Mouse (Mus musculus) T-helper 1 cell (primary cell): ENCODE data around the gene Tk1.
"Not testable (repeated sequence)": the region's sequence is repeated elsewhere in the genome, so short reads cannot be mapped to it uniquely, and the experiment has no call there.

Source experiments
- in situ Hi-C: fragments of 300-600 bp; cut with MboI, MseI; formaldehyde crosslinking; loops from one replicate; pipeline ENCODE4 v1.15.1; 2025; ENCODE audit warnings: high pct_unique_total_duplicates

The Tk1 gene

GRCm38 (mm10) chr11:117823411-117823810, 2.5 kb downstream of the Tk1 start:
- in situ Hi-C loops: loop anchor here (5.0 kb wide), 1 partner anchor 116 kb away; no protein-coding TSS in a partner anchor

GRCm38 (mm10) chr11:117822728-117823241, 3.1 kb downstream of the Tk1 start:
- in situ Hi-C loops: loop anchor here (5.0 kb wide), 1 partner anchor 115 kb away; no protein-coding TSS in a partner anchor

DNA sequence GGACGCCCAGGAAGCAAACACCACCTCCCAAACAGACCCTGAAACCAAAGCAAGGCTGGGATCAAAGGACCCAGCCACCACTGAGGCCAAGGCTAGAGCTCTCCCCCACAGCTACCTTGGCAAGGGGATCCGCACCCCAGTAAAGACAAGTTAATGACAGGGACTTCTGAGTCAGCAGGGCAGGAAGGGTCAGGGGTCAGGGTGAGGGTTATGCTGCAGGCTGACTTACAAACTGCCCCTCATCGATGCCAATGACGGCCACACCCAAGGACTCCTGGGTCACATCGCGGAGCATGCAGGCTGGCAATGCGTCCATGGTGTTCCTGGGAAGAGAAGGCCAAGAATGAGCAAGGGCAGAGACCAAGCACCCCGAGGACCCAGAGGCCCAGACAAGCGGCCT, 4.0 kb downstream of the Tk1 start:
- in situ Hi-C loops: loop anchor here (5.0 kb wide), 1 partner anchor 115 kb away; no protein-coding TSS in a partner anchor

DNA sequence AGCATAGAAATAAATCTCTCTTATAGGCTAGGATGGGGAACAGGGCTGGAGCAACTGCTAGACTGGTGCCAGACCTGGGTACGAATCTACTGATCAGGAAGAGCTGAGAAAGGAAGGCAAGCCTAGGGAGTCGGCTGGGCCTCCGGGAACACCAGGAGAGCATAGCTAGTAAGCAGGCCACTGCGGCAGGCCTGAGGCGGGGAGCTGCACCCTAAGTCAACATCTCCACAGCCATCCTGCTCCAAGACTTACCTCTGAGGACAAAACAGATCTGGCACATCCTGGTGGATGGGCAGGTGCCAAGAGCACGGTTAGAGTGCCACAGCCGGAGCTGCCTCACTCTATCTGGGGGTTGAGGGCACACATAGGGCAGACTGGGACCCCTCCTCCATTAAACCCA, 5.7 kb downstream of the Tk1 start:
- in situ Hi-C loops: loop anchor here (5.0 kb wide), 1 partner anchor 113 kb away; no protein-coding TSS in a partner anchor

GRCm38 (mm10) chr11:117819095-117819494, 6.8 kb downstream of the Tk1 start:
- in situ Hi-C loops: no loop called here

- in situ Hi-C loops: no loop called here
These were observed 9.4 kb downstream of the Tk1 start for GRCm38 (mm10) chr11:117816389-117816996.

DNA sequence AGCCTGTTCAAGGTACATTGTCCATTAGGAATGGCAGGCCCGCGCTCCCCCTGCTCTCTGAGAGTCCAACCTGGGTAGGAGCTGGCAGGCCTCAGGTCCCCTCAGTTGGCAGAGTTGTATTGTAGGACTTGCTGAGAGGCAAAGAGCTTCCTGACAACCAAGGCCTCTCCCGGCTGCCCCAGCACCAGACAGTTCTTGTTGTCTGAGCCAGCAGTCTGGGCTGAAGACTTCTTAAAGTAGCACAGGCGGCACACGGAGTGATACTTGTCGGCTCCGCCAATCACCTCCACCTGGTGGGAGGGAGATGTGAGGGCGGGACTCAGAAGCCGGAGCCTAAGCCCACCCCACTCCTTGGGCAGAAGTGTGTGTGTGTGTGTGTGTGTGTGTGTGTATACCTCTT, 10.0 kb downstream of the Tk1 start:
- in situ Hi-C loops: not testable (repeated sequence)

GRCm38 (mm10) chr11:117814704-117815366, 11.1 kb downstream of the Tk1 start:
- in situ Hi-C loops: no loop called here

GRCm38 (mm10) chr11:117813867-117814266, 12.0 kb downstream of the Tk1 start:
- in situ Hi-C loops: no loop called here

DNA sequence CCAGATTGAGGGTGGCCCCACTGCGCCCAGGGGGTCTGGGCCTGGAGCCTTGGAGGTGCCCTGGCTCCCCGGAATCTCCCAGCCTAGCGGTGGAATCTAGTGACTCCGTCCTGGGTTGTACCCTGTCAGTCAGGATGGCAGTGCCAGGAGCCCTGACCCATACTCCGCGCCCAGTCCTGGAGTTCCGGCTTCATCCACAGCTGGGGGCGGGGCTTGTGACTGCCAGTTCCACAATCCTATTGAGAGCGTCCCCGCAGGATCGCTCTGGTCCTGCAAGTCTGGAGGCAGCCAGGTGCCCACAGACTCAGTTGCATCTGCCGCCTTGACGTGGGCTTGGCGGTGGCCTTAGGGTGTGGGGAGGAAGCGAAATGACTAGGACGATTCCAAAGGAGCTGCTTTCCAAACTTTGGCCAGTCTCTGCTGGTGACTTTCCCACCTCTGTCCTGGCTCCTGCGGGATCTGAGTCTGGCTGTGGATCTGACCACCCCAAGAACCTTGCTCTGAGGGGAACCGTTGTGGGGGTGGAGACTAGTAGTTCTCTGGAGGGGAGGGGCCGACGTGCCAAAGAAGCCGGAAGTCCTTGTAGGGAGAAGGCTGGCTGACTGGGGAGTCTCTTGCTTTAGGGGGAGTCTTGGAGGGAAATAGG, 15.4 kb downstream of the Tk1 start:
- in situ Hi-C loops: no loop called here

DNA sequence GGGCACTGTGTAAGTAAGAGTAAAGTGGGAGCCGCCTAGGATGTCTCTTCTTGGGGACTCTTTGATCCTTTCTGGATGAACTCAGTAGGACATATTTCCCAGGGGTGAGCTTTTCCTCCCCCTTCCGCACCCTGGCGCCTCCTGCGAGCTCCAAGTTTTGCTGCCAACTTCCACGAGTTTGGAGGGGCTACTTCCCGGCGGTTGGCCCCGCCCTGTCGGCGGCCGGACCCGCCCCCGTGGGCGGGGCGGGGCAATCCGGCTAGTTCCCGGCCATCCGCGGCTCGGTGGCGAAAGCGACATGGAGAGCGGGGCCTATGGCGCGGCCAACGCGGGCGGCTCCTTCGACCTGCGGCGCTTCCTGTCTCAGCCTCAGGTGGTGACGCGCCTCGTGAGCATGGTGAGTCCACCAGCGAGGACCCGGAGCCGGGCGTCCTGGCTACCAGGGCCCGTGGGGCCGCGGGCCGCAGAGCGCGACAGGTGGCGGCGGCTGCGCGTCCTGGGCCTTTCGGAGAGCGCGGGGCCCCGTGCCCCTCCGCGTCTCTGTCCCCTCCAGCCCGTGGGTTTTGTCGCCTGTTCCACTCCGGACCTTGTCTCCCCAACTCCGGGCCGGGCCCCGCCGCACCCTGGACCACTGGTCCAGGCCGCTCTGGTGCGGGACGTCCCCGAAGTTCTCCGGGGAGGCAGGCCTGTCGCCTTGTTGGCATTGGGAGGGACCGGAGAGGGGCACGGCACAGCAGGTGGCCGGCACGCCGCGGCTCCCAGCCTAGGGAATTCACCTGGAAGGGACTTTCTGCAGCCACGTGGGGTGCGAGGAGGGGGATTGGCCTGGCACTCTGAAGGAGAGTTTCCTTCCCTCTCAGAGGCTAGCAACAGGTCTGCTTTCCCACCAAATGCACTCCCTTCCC, 16.2 kb downstream of the Tk1 start, which contains the start of the genes Gm20708 and Syngr2:
Gene Gm20708, plus strand, starts transcription at position 262 of the 905 bp plus-strand sequence.
Gene Syngr2, plus strand, starts transcription at position 262 of the 905 bp plus-strand sequence.
- in situ Hi-C loops: loop anchor here (10.0 kb wide), 1 partner anchor 395 kb away; no protein-coding TSS in a partner anchor

- in situ Hi-C loops: loop anchor here (10.0 kb wide), 1 partner anchor 392 kb away; no protein-coding TSS in a partner anchor
These were observed 19.1 kb downstream of the Tk1 start for GRCm38 (mm10) chr11:117806781-117807180.

DNA sequence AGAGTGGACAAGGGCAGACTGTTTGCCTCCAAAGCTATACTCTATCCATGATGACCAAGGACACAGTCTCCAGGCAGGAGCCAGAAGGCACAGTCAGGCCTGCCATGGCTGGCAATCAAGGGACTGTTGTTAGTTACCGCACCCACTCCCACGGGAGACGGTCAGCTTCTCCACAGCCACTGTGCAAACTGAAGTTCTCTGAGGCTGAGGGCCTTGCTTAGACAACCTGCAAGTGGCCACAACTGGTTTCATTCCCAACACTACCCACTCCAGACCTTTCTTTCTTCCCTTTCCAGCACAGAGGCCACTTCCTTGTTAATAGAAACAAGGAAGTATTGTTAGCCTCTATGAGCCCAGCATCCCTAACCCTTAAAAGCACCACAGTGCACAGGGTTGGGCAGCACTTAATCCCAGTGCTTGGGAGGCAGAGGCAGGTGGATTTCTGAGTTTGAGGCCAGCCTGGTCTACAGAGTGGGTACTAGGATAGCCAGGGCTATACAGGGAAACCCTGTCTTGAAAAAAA, 22.7 kb downstream of the Tk1 start:
- in situ Hi-C loops: loop anchor here (10.0 kb wide), 1 partner anchor 388 kb away; no protein-coding TSS in a partner anchor

GRCm38 (mm10) chr11:117801650-117802049, 24.2 kb downstream of the Tk1 start:
- in situ Hi-C loops: loop anchor here (10.0 kb wide), 1 partner anchor 387 kb away; no protein-coding TSS in a partner anchor

DNA sequence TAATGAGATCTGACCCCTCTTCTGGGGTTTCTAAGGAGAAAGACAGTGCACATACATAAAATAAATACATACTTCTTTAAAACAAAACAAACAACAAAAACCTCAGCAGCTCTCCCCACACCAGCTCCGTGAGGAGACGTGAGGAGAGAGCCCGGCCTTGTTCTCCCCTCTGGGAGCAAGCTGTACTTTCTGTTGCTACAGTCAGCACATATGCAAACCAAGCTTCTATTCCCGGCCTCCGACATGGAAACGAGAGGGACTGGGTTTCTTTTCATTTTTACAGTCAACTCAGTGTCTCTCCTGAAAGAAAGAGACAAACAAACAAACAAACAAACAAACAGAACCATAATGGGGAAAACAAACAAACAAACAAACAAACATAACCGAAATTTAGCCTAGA, 25.9 kb downstream of the Tk1 start:
- in situ Hi-C loops: loop anchor here (10.0 kb wide), 1 partner anchor 385 kb away; no protein-coding TSS in a partner anchor

DNA sequence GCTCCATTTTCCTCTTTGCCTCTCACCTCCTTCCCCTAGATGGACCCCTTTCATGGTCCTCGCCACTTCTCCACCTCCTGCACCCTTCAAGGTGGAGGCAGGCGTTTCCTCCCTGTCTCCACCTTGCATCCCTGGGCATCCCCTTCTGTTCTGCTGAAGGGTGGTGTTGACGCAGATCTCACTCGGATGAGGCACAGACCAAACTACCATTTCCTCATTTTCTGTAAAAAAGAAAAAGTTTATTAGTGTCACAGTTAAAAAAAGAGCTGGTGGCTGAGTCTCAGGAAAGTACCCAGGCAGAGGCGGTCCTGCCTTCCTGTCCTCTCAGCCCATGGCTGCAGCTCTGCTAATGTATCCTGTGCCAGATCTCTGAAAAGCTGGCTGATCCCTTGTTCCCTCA, 26.7 kb downstream of the Tk1 start:
- in situ Hi-C loops: no loop called here

- in situ Hi-C loops: no loop called here
These were observed 27.7 kb downstream of the Tk1 start for GRCm38 (mm10) chr11:117798160-117798541.

DNA sequence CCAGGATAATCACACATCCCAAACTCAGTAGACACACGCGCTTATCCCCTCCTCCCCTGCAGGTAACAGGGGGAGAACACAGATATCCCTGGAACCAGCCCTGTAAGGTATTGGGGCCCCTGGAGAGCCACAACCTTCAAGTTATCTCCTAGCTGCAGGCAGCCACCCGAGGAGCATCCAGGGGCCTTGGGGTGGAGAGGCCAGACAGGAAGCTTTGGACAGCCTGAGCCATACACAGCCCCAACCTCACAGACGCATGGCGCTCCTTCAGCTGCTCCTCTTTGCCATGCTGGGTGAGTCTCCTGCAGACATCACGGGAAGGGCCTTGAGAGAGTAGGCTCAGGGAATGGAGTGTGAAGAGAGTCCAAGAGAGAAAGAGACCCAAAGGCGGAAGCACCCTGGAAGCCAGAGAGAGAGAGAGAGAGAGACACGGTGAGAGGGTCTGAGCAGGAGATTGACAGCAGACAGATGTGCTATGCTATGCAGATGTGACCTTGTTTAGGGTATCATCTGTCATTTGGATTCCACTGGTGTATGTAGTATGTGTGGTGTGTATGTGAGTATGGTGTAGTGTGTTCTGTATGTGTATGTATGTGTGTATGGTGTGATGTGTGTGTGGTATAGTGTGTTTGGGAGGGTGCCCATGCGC, 28.3 kb downstream of the Tk1 start, which contains the start of gene 6030468B19Rik:
Gene 6030468B19Rik, plus strand, starts transcription at position 150 of the 649 bp plus-strand sequence.
- in situ Hi-C loops: no loop called here

DNA sequence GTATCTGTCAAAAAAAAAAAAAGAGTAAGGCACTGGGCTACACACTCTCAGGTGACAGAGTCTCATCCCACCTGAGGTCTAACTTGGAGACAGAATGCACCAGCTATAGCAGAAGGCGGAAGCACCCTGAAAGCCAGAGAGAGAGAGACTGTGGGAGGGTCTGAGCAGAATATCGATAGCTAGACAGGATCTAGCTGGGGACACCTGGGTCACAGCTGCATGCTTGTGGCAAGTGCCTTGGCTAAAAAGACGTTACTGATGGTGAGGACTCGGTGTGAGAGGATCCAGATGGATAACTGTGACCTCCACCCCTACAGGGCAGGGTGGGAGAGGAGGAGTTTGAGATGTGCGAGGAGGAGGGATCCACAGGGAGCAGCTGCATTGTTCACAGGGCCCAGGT, 28.9 kb downstream of the Tk1 start:
- in situ Hi-C loops: no loop called here

GRCm38 (mm10) chr11:117794035-117794551, 31.8 kb downstream of the Tk1 start:
- in situ Hi-C loops: no loop called here
